Mouse (Mus musculus): ENCODE results near the gene Slc35b1. TPM values are rescaled to one million over a fixed set of nuclear protein-coding genes. Genes with fewer than 3 reads are reported as not detected.

Slc35b1 gene
- 10 to 100 TPM; 64.4 to 70.1 TPM for polyA plus RNA-seq (2017; shearing (Covaris generic))

DNA sequence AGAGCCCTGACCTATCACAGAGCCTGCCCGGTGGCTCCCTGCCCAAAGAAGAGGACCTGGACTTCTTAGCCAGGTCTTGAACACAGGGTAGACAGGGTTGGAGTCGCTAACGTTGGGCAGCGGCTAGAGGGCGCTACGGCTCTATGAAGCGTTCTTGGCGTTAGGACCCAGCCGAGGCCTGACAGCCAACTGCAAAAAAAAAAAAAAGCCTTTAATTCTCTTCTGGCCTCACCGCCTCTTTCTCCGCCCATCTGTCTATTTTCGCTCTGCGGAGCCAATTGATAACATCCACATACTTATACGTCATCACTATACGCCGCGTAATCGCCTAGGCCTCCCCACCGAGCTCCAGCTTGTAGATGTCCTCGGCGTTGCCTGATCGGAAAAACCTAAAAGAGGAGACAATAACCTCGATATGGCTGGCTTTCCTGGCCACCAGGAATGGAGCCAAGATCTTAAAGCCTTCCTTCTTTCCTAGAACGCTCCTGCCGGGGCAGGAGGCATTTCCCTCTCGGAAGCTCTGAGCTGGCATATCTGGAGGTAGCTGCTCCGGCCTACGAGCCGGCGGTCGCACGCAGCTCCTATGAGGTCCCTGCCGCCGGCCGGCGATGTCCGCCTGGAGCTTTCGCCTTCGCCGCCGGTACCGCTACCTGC lies at the start of gene Slc35b1:
Gene Slc35b1 (plus strand): TSS at position 374 of the 654 bp plus-strand sequence.
- peak; percentile 89 for ATAC-seq

- peak; percentile 92 for ATAC-seq
These were observed 47.8 kb upstream of the Slc35b1 start, which contains the start of gene Fam117a for GRCm38 (mm10) chr11:95336568-95337128. Fam117a (plus strand) TSS chr11:95337018.

DNA sequence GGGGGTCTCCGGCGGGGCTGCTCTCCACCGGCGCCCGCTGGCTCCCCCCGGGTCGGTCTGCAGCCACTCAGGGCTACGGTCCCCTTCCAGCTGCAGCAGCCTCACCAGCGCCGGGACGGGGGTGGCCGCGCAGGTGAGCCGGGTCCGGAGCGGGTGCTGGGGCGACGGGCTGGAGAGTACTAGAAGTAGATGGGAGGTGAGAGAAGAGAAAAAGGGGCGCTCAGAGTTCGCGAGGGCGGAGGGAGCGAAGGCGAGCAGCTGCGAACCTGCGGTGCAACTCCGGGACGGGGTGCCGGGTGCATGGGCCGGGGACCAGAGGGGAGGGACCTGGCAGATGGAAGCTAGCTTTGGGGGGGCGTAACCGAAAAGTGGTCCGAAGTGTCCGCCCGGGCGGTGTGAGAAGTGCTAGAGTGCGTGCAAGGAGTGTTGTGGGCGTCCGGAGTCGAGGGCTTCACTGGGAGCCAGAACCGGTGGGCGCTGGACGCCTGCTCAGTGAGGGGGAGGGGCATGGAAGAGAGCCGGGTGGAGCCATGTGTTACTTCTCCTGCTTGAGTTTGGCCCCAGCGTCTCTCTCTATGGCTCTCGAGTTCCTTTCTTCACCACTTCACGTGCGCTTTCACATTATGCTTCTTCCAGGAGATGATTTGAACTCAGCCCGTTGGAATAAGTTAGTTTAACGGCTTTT lies 47.2 kb upstream of the Slc35b1 start:
- ATAC-seq, result no peak

- no peak for ATAC-seq
These were observed 46.6 kb upstream of the Slc35b1 start for GRCm38 (mm10) chr11:95337846-95338342.

DNA sequence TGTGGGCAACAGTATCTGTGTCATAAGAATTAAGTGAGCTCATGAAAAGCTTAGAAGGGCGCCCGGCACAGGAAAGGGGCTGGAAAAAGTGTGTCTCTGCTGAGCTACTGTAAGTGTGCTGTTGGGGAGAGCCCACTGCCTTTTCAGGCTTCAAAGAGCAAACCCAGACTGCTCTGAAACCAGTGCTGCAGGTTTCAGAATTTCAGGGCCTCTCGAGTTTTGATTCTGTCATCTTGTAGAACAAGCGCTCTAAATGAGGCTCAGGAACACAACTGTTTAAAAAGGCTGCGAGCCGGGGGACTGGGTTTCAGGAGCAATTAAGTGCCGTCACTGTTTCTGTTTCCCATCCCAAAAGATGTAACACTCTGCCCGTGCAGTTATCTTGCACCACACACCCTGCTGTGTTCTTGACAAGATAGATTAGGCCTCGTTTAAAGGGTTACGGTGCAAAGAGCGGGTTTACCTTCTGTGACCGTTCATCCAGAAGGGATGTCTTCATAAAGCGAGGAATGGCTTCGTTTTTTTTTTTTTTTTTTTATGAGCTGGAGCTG lies 44.9 kb upstream of the Slc35b1 start:
- no peak for ATAC-seq

- ATAC-seq, result no peak
These were observed 44.2 kb upstream of the Slc35b1 start for GRCm38 (mm10) chr11:95340259-95340658.

DNA sequence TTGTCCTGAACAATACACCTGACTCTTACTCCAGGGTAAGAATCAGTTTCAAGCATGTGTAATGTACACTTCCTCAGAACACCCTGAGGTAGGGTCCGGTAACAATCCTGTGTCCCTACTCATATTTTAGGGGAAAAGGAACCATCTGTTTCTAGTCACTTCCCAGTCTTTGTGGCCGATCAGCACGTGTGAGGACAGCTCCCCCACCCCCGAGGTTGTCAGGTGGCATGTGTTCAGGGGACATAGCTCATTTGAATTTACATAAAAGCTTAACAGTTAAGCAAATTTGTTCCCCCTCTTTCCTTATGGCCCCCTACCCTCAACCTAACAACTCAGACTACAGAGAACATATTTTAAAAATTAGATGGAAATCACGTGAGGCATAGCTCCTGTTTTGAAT lies 43.8 kb upstream of the Slc35b1 start:
- ATAC-seq, result no peak

DNA sequence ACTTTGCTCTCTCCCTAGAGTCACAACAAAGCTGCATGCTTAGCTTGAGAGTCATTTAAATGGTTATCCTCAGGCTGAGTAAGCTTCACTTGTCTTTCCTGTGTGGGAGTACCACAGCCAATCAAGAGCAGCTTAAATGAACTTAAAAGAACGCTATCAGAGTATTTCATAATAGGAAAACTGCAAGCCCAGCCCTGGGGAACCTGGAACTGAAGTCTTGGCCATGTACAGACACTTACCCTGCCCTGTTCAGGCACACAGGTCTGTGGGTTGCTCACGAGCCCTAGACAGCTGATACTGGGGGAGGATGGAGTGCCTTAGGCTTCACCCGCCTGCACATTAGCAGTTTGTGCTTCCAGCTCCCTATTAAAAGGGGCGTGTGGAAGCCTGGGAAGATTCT lies 41.3 kb upstream of the Slc35b1 start:
- no peak for ATAC-seq

DNA sequence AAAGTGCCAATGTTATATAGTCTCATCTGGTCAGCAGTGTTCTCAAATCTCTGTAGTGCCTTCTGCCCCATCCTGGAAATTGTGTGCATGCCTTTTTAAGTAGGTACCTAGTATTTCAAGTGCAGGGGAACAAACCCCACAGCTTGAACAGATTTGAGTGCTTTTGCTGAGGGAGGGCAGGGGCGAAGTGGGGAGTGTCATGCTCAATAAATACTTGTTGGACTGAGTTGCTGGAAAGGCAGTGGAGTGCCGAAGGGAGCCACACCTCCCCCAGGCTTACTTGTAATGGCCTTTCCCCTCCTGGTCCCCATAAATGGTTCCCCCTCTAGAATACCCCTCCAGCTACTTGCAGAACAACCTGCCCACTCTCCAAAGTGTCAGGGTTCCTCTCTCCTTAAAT lies 40.3 kb upstream of the Slc35b1 start:
- ATAC-seq, result no peak

DNA sequence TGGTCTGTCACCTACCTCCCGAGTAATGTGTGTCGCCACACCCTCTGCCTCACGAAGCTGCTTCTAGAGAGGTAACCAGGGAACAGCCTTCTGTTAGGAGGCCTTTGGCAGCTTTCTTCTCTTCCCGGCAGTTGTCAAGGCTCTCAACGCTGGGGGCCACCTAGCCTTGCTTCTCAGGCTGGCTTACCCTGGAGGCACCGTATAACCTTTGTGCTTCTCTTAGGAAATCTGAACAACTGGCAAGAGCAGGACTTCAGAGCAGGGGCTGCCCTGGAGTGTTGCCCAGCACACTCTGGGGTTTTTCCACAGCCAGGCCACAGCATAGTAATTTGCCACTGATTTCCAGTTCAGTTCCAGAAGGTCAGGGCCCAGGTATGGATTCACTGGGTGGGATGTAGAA lies 34.2 kb upstream of the Slc35b1 start:
- ATAC-seq, result no peak

- peak; percentile 28 for ATAC-seq
These were observed 33.5 kb upstream of the Slc35b1 start for GRCm38 (mm10) chr11:95350960-95351359.

- no peak for ATAC-seq
These were observed 31.8 kb upstream of the Slc35b1 start for GRCm38 (mm10) chr11:95352686-95353085.

DNA sequence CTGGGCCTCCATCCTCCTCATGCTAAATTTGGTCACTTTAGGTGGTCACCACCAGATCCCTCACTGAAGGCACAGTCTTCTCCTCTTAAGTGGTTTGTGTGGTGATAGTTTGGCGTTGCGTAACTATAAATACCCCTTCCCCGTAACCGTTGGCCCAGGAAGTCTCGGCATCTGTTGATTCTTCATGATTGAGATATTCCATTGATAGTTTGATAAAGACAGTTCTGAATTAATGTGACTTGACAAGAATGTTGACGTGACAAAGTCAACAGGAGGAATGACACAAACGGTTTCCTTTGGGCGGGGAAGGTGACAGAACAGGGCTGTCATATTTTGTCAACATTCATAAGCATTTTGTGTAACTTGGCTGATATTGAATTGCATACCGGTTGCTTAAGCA lies 31.3 kb upstream of the Slc35b1 start:
- ATAC-seq, result no peak

DNA sequence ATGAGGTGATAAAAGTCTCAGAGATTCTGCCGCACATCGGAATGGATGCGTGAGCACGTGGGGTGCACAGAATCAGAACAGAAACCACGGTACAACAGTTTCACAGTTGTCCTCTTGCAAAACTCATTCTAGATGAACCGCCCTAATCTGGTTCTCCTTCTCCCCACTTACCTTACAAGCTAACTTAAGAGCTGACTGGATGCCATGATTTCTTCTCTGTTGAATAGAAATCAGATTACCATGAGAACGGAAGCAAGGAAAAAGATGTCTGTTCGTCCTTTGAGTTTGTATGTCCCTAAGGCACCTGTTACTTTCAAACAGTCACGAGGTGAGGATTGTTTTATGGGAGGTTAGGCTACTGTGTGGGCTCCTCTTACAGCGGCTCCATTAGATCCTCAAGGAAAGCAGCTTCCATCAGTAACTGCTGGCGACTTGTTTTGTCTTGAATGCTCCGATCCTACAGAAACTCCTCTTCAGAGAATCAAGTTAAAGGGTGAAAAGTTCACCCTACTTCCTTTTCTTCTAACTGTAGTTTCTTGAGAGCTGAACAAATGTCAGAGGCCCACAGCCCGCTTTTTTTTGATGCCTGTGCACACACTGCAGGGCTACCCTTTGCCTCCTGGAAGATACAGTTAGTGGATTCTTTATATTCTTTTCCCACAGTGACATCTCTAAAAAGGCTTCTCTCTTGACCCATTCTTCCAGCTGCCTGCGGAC lies 30.1 kb upstream of the Slc35b1 start:
- no peak for ATAC-seq

GRCm38 (mm10) chr11:95354945-95355660 lies 29.4 kb upstream of the Slc35b1 start:
- ATAC-seq, result no peak

DNA sequence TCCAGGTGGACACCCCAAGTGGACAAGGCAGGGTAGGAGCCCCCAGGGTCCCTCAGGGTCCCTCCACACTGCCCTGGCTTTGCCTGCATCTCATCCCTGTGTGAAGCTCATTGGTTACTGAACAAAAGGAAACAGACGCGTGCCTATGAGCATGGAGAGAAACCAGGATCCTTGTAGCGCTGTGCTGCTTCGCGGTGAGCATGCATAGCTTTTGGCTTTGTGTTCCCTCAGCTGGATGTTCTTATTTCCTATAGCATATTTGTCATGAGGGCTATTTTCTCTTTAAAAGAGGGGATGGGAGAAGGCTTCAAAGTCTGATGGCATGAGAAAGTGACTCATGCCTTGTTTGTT lies 28.9 kb upstream of the Slc35b1 start:
- ATAC-seq, result no peak

- ATAC-seq, result no peak
These were observed 28.5 kb upstream of the Slc35b1 start for GRCm38 (mm10) chr11:95356039-95356438.

GRCm38 (mm10) chr11:95356469-95357273 lies 27.8 kb upstream of the Slc35b1 start:
- peak; percentile 89 for ATAC-seq

DNA sequence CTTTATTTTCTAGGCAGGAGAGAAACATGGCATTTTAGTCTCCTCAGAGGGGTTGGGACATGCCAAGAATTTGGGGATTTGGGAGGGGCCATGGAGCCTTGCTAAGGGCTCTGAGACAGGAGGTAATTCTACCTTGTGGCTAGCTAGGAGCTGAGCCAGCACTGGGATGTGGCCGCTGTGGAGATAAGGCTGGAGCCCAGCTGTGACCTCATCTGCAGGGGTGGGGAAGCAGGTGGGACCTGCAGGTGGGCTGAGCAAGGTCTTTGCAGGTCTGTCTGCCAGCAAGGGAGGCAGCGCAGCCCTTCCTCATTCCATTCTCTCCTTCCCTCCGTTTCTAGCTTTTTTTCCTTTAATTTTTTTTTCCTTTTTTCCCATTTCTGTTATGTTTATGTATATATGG lies 26.2 kb upstream of the Slc35b1 start:
- no peak for ATAC-seq

- no peak for ATAC-seq
These were observed 20.1 kb upstream of the Slc35b1 start for GRCm38 (mm10) chr11:95364388-95364787.

DNA sequence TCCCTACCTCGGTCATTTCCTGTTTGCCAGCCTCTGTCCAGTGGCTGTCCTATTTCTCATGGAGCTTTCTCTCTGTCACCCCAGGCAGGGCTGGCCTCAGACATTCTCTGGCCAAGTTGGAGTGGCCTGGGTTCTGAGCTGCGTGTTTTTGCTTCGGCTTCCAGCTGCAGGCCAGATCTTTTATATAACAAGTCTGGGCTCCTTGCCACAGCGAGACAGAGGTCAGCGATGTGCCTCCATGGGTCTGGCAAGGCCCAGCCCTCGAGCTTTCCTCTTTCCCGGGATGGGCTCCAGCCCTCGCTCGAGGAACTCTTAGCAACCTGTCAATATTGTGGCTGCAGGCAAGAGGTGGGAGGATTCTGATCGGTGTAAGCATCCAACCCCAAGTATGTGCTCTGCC lies 18.9 kb upstream of the Slc35b1 start:
- ATAC-seq, result no peak

All from activated CD4-positive, CD25-positive, alpha-beta regulatory T cell, adult 4 months (primary cell).